Mouse (Mus musculus) mature B cell (primary cell): ENCODE results near the gene Slc25a16.

Experiments used
- in situ Hi-C: fragments of 300-500 bp; cut with MboI; formaldehyde crosslinking; loops from 2 replicates; pipeline ENCODE4 v1.14.3; 2019

Gene Slc25a16

GRCm38 (mm10) chr10:62919925-62920765 is at the start of gene Slc25a16:
Gene Slc25a16 (plus strand): TSS chr10:62920633.
- in situ Hi-C loops = no loop called here

- in situ Hi-C loops = no loop called here
Measured at GRCm38 (mm10) chr10:62874828-62875227, 45.6 kb upstream of the Slc25a16 start.

- in situ Hi-C loops = no loop called here
Measured at GRCm38 (mm10) chr10:62875565-62875964, 44.9 kb upstream of the Slc25a16 start.

- in situ Hi-C loops = no loop called here
Measured at GRCm38 (mm10) chr10:62878056-62878455, 42.4 kb upstream of the Slc25a16 start.

GRCm38 (mm10) chr10:62881211-62881610 is 39.2 kb upstream of the Slc25a16 start:
- in situ Hi-C loops = no loop called here

- in situ Hi-C loops = no loop called here
Measured at GRCm38 (mm10) chr10:62883933-62884372, 36.5 kb upstream of the Slc25a16 start.

- in situ Hi-C loops = no loop called here
Measured at GRCm38 (mm10) chr10:62884517-62884916, 35.9 kb upstream of the Slc25a16 start.

- in situ Hi-C loops = no loop called here
Measured at GRCm38 (mm10) chr10:62885460-62885859, 35.0 kb upstream of the Slc25a16 start.

- in situ Hi-C loops = no loop called here
Measured at GRCm38 (mm10) chr10:62885969-62886798, 34.2 kb upstream of the Slc25a16 start.

- in situ Hi-C loops = no loop called here
Measured at GRCm38 (mm10) chr10:62886799-62887591, 33.4 kb upstream of the Slc25a16 start.

GRCm38 (mm10) chr10:62891025-62891424 is 29.4 kb upstream of the Slc25a16 start:
- in situ Hi-C loops = no loop called here

GRCm38 (mm10) chr10:62892549-62893232 is 27.7 kb upstream of the Slc25a16 start:
- in situ Hi-C loops = no loop called here

- in situ Hi-C loops = no loop called here
Measured at GRCm38 (mm10) chr10:62893356-62893884, 27.0 kb upstream of the Slc25a16 start.

GRCm38 (mm10) chr10:62894447-62894846 is 26.0 kb upstream of the Slc25a16 start:
- in situ Hi-C loops = no loop called here

GRCm38 (mm10) chr10:62895386-62895785 is 25.0 kb upstream of the Slc25a16 start:
- in situ Hi-C loops = no loop called here

GRCm38 (mm10) chr10:62896035-62896434 is 24.4 kb upstream of the Slc25a16 start:
- in situ Hi-C loops = no loop called here

GRCm38 (mm10) chr10:62896774-62897173 is 23.7 kb upstream of the Slc25a16 start:
- in situ Hi-C loops = no loop called here

GRCm38 (mm10) chr10:62897437-62897836 is 23.0 kb upstream of the Slc25a16 start:
- in situ Hi-C loops = no loop called here

- in situ Hi-C loops = no loop called here
Measured at GRCm38 (mm10) chr10:62898061-62898460, 22.4 kb upstream of the Slc25a16 start.

GRCm38 (mm10) chr10:62900144-62900543 is 20.3 kb upstream of the Slc25a16 start:
- in situ Hi-C loops = no loop called here

GRCm38 (mm10) chr10:62901826-62902225 is 18.6 kb upstream of the Slc25a16 start:
- in situ Hi-C loops = no loop called here
